Mouse (Mus musculus): ENCODE measurements around the gene Klhl3. TPM values are rescaled to one million over a fixed set of nuclear protein-coding genes. Genes with fewer than 3 reads are reported as not detected.

Gene Klhl3
- polyA plus RNA-seq, 1 experiment, result not detected

GRCm38 (mm10) chr13:58046178-58046577 is 67.2 kb downstream of the Klhl3 start:
- H3K4me3 ChIP-seq (replicated peaks), result no peak overlapping the region
- no peaks in the 10 kb centered on the region for H3K36me3 ChIP-seq (ENCODE audit: control insufficient read depth)
- H3K27me3 ChIP-seq (ENCODE audit: control insufficient read depth), result no peaks in the 10 kb centered on the region
- H3K4me1 ChIP-seq (ENCODE audit: control insufficient read depth), result no peaks in the 10 kb centered on the region; the same call in 1 of the 2 replicates
- TF ChIP-seq TAL1 (IDR thresholded peaks at IDR 0.05; ENCODE audit: low read length) (no peak), GATA1 (IDR thresholded peaks at IDR 0.05; ENCODE audit: low read length) (no peak)
- H3K9me3 ChIP-seq (ENCODE audit: control insufficient read depth, low read length), result peaks cover 2% of the 10 kb centered on the region; the same call in 1 of the 2 replicates

GRCm38 (mm10) chr13:58045278-58045677 is 68.1 kb downstream of the Klhl3 start:
- TF ChIP-seq TAL1 (IDR thresholded peaks at IDR 0.05; ENCODE audit: low read length) (no peak), GATA1 (IDR thresholded peaks at IDR 0.05; ENCODE audit: low read length) (no peak)
- Histone ChIP-seq H3K4me1 (ENCODE audit: control insufficient read depth) (no peaks in the 10 kb centered on the region; the same call in 1 of the 2 replicates), H3K36me3 (ENCODE audit: control insufficient read depth) (no peaks in the 10 kb centered on the region), H3K9me3 (ENCODE audit: control insufficient read depth, low read length) (peaks cover 2% of the 10 kb centered on the region; the same call in 1 of the 2 replicates), H3K4me3 (replicated peaks) (no peak overlapping the region), H3K27me3 (ENCODE audit: control insufficient read depth) (no peaks in the 10 kb centered on the region)

GRCm38 (mm10) chr13:58043278-58043677 is 70.1 kb downstream of the Klhl3 start:
- H3K36me3 ChIP-seq (ENCODE audit: control insufficient read depth), result no peaks in the 10 kb centered on the region
- no peaks in the 10 kb centered on the region for H3K27me3 ChIP-seq (ENCODE audit: control insufficient read depth)
- peaks cover 2% of the 10 kb centered on the region; the same call in 1 of the 2 replicates for H3K9me3 ChIP-seq (ENCODE audit: control insufficient read depth, low read length)
- no peak for TF ChIP-seq TAL1 (IDR thresholded peaks at IDR 0.05; ENCODE audit: low read length)
- no peak for TF ChIP-seq GATA1 (IDR thresholded peaks at IDR 0.05; ENCODE audit: low read length)
- H3K4me1 ChIP-seq (ENCODE audit: control insufficient read depth), result no peaks in the 10 kb centered on the region; the same call in 1 of the 2 replicates
- no peak overlapping the region for H3K4me3 ChIP-seq (replicated peaks)

- Histone ChIP-seq H3K27me3 (ENCODE audit: control insufficient read depth) (no peaks in the 10 kb centered on the region), H3K4me1 (ENCODE audit: control insufficient read depth) (no peaks in the 10 kb centered on the region), H3K36me3 (ENCODE audit: control insufficient read depth) (no peaks in the 10 kb centered on the region), H3K4me3 (replicated peaks) (no peak overlapping the region), H3K9me3 (ENCODE audit: control insufficient read depth, low read length) (peaks cover 2% of the 10 kb centered on the region; the same call in 1 of the 2 replicates)
- TF ChIP-seq TAL1 (IDR thresholded peaks at IDR 0.05; ENCODE audit: low read length), result no peak
- TF ChIP-seq GATA1 (IDR thresholded peaks at IDR 0.05; ENCODE audit: low read length), result no peak
Observed at GRCm38 (mm10) chr13:58040112-58040511, 73.3 kb downstream of the Klhl3 start.

GRCm38 (mm10) chr13:58037506-58037905 is 75.9 kb downstream of the Klhl3 start:
- Histone ChIP-seq H3K4me3 (replicated peaks) (no peak overlapping the region), H3K9me3 (ENCODE audit: control insufficient read depth, low read length) (no peaks in the 10 kb centered on the region), H3K36me3 (ENCODE audit: control insufficient read depth) (no peaks in the 10 kb centered on the region), H3K27me3 (ENCODE audit: control insufficient read depth) (no peaks in the 10 kb centered on the region), H3K4me1 (ENCODE audit: control insufficient read depth) (no peaks in the 10 kb centered on the region)
- TF ChIP-seq TAL1 (IDR thresholded peaks at IDR 0.05; ENCODE audit: low read length) (no peak), GATA1 (IDR thresholded peaks at IDR 0.05; ENCODE audit: low read length) (no peak)

- no peak overlapping the region for H3K4me3 ChIP-seq (replicated peaks)
- TF ChIP-seq GATA1 (IDR thresholded peaks at IDR 0.05; ENCODE audit: low read length) (no peak), TAL1 (IDR thresholded peaks at IDR 0.05; ENCODE audit: low read length) (no peak)
- H3K4me1 ChIP-seq (ENCODE audit: control insufficient read depth), result no peaks in the 10 kb centered on the region
- H3K27me3 ChIP-seq (ENCODE audit: control insufficient read depth), result no peaks in the 10 kb centered on the region
- H3K9me3 ChIP-seq (ENCODE audit: control insufficient read depth, low read length), result no peaks in the 10 kb centered on the region
- H3K36me3 ChIP-seq (ENCODE audit: control insufficient read depth), result no peaks in the 10 kb centered on the region
Observed at GRCm38 (mm10) chr13:58035470-58036156, 77.8 kb downstream of the Klhl3 start.

- H3K36me3 ChIP-seq (ENCODE audit: control insufficient read depth), result no peaks in the 10 kb centered on the region
- H3K4me1 ChIP-seq (ENCODE audit: control insufficient read depth), result no peaks in the 10 kb centered on the region
- no peak overlapping the region for H3K4me3 ChIP-seq (replicated peaks)
- H3K9me3 ChIP-seq (ENCODE audit: control insufficient read depth, low read length), result no peaks in the 10 kb centered on the region
- TF ChIP-seq TAL1 (IDR thresholded peaks at IDR 0.05; ENCODE audit: low read length) (no peak), GATA1 (IDR thresholded peaks at IDR 0.05; ENCODE audit: low read length) (no peak)
- H3K27me3 ChIP-seq (ENCODE audit: control insufficient read depth), result no peaks in the 10 kb centered on the region
Observed at GRCm38 (mm10) chr13:58034985-58035384, 78.4 kb downstream of the Klhl3 start.

GRCm38 (mm10) chr13:58034507-58034906 is 78.9 kb downstream of the Klhl3 start:
- Histone ChIP-seq H3K9me3 (ENCODE audit: control insufficient read depth, low read length) (no peaks in the 10 kb centered on the region), H3K4me1 (ENCODE audit: control insufficient read depth) (no peaks in the 10 kb centered on the region), H3K36me3 (ENCODE audit: control insufficient read depth) (no peaks in the 10 kb centered on the region), H3K27me3 (ENCODE audit: control insufficient read depth) (no peaks in the 10 kb centered on the region), H3K4me3 (replicated peaks) (no peak overlapping the region)
- TF ChIP-seq GATA1 (IDR thresholded peaks at IDR 0.05; ENCODE audit: low read length) (no peak), TAL1 (IDR thresholded peaks at IDR 0.05; ENCODE audit: low read length) (no peak)

- Histone ChIP-seq H3K4me1 (ENCODE audit: control insufficient read depth) (no peaks in the 10 kb centered on the region), H3K27me3 (ENCODE audit: control insufficient read depth) (no peaks in the 10 kb centered on the region), H3K36me3 (ENCODE audit: control insufficient read depth) (no peaks in the 10 kb centered on the region), H3K4me3 (replicated peaks) (no peak overlapping the region), H3K9me3 (ENCODE audit: control insufficient read depth, low read length) (no peaks in the 10 kb centered on the region)
- TF ChIP-seq GATA1 (IDR thresholded peaks at IDR 0.05; ENCODE audit: low read length) (no peak), TAL1 (IDR thresholded peaks at IDR 0.05; ENCODE audit: low read length) (no peak)
Observed at GRCm38 (mm10) chr13:58031755-58032154, 81.6 kb downstream of the Klhl3 start.

All from erythroblast, embryonic 14.5 days (primary cell).